11 mouse cellular contexts compared by ENCODE assay signal in genomic region chr1:180766557-180766956, GRCm38 (mm10). TPM values are rescaled to one million over a fixed set of nuclear protein-coding genes. Genes with fewer than 3 reads are reported as not detected.
DNase-seq lines count a peak whose midpoint lies in the region; ATAC-seq lines count a peak whose summit lies in the region.
"Had no signal": no experiment of that assay in that cellular context is flagged by ENCODE, and none has a peak within 500 bp of the region (broad histone marks: within the 10 kb centered on the region; RNA-seq: fewer than 3 reads in every experiment).

No protein-coding gene starts in this region.

- peak; percentile 7; the same call in 1 of the 2 replicates for ATAC-seq in neutrophil, adult 5-6 weeks (ENCODE audit: extremely low read depth, insufficient number of reproducible peaks, low FRiP score, poor library complexity, severe bottlenecking)

- 0 out of 2 replicates have a peak overlapping the region, but pooled peaks have one; percentile 10 for H3K27ac ChIP-seq in brown adipose tissue, adult 24 weeks (replicated peaks; ENCODE audit: low read depth, low read length)
- H3K27ac ChIP-seq: heart, embryonic 10.5 days had no signal

- H3K4me1 ChIP-seq in brown adipose tissue, adult 24 weeks (ENCODE audit: control insufficient read depth, insufficient read depth, insufficient read length, low read length): peaks cover 5% of the 10 kb centered on the region; the same call in 1 of the 2 replicates

- peak; percentile 51 for DNase-seq in 416B (ENCODE audit: low read depth)
- peak; percentile 70 for DNase-seq in A20 (ENCODE audit: low read depth, low spot score)
- DNase-seq in ovary, postnatal 10 days (ENCODE audit: low spot score): no peak
- DNase-seq in embryo, embryonic 9.5 days (ENCODE audit: extremely low spot score): no peak
- no peak for DNase-seq in retina, embryonic 14.5 days (ENCODE audit: low spot score)
- DNase-seq: adrenal gland, adult 2 months; kidney, adult 8-10 months; left cerebral cortex, postnatal 4 days had no signal

- no peak overlapping the region for H3K4me3 ChIP-seq in brown adipose tissue, adult 24 weeks (ENCODE audit: insufficient read depth, low read depth, low read length)
- H3K4me3 ChIP-seq: heart, embryonic 10.5 days had no signal

RNA-seq across cellular contexts. Expression of gene Acbd3, which starts 40.7 kb away (rescaled TPM):
- 20.8 and 22.1 TPM in 2 replicates for polyA plus RNA-seq in brown adipose tissue, adult 24 weeks (2012; ENCODE audit: insufficient read depth, insufficient read length, missing spikeins)
- 89.5 and 91.6 TPM in 2 replicates for total RNA-seq in neutrophil, adult 5-6 weeks (2017)

RNA-seq across cellular contexts. Expression of gene H3f3a, which starts 47.2 kb away (rescaled TPM):
- polyA plus RNA-seq in brown adipose tissue, adult 24 weeks (2012; ENCODE audit: insufficient read depth, insufficient read length, missing spikeins): 412 and 419 TPM in 2 replicates
- 2,143 and 2,209 TPM in 2 replicates for total RNA-seq in neutrophil, adult 5-6 weeks (2017)

Comparison
In these comparisons a context has a peak if more than half of its experiments do, and no peak if none do; other contexts are left out.
1. DNase-seq: peak in 416B (single experiment) and A20 (single experiment); none in ovary, postnatal 10 days (single experiment), embryo, embryonic 9.5 days (single experiment) and retina, embryonic 14.5 days (single experiment).